Mouse (Mus musculus) embryonic fibroblast, embryonic 13.5 days (primary cell): ENCODE measurements around the gene Psmb7.

Experiments
- CTCF ChIP-seq: IDR thresholded peaks from 2 replicates; pipeline ENCODE4 v1.5.1; 2011; ENCODE audit warnings: mild to moderate bottlenecking, control low read depth, low read length, moderate library complexity, borderline replicate concordance; ENCODE audit not compliant: insufficient read depth
- POLR2A ChIP-seq: IDR thresholded peaks from 2 replicates; pipeline ENCODE4 v1.6.1; 2011; ENCODE audit warnings: low read depth, mild to moderate bottlenecking, control low read depth, low read length, moderate library complexity

DNA sequence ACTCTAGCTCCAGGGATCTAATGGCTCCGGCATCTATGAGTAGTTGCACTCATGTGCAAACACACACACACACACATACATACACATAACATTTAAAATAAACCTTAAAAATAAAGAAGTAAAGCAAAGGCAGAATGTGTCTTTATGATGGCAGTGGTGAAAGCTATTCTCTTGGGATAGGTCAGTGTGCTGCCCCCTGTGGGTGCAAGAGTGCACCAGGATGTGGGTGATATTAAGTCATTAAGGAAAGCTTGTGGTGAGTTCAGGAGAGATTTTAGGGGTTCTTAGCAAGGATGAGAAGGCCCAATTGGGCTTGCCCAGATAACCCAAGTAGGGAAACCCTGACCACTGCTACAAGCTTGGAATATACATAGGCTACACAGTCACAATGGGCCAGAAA is 46.0 kb downstream of the Psmb7 start:
- TF ChIP-seq POLR2A: no peak
- no peak for TF ChIP-seq CTCF
